Mouse (Mus musculus): ENCODE measurements around the gene Oasl1. TPM values are rescaled to one million over a fixed set of nuclear protein-coding genes. Genes with fewer than 3 reads are reported as not detected.
A peak's percentile ranks its signal among the peaks of the same experiment; 100 is the strongest.
"Not testable (repeated sequence)": the region's sequence is repeated elsewhere in the genome, so short reads cannot be mapped to it uniquely, and the experiment has no call there.

Oasl1 gene
- total and polyA plus RNA-seq, 2 experiments from 2014 or later = 0.73 to 1.7 TPM

DNA sequence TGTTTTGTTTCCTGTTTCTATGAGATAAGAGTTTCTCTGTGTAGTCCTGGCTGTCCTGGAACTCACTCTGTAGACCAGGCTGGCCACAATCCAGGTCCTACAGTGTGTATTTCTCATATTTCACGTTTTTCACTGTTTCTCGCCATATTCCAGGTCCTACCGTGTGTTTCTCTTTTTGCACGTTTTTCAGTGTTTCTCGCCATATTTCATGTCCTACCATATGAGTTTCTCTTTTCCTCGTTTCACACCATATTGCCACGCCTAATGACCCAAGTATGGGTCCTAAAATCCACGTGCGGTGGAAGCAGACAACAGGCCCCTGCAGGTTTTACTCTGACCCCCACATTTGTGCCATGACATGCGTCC is 691 bp upstream of the Oasl1 start:
- no peak for TF ChIP-seq CTCF (IDR thresholded peaks at IDR 0.05; ENCODE audit: low read depth)
- WGBS = 66% methylated on average over 10 of the region's 10 CpGs
- H3K9ac ChIP-seq = no peak overlapping the region

DNA sequence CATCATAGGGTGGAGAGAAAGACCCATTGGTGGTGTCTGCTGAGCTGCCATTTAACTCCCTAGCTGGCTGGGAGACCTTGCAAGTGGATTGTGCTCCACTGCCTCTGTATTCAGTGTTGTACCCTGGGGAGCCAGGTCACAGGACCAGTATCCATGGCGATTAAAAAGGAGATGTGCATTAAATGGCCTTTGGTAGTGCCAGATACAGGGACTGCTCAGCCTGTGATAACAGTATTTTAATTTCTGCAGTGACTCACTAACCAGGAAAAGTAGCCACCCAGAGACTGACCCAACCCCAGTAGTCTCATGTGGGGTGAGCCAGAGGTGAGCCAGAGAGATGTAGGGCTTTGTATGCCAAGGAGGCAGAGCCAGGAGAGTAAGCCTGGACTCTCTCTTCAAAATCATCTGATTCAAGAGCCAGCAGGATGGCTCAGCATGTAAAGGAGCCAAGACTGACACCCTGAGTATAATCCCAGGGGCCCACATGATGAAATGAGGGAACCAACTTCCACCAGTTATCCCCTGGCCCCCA is 3.2 kb downstream of the Oasl1 start:
- WGBS = 61% methylated on average over 1 of the region's 1 CpGs
- DNase-seq (no peak), ATAC-seq (no peak)

More for the DNA sequence above, 691 bp upstream of the Oasl1 start:
- Histone ChIP-seq H3K4me1 (ENCODE audit: insufficient read depth) (no peaks in the 10 kb centered on the region), H3K27ac (ENCODE audit: low read depth, low read length) (no peak overlapping the region), H3K4me2 (ENCODE audit: low read depth) (no peak overlapping the region), H3K4me3 (ENCODE audit: low read depth, low read length) (no peak overlapping the region), H3K27me3 (ENCODE audit: insufficient read depth, low read length) (no peaks in the 10 kb centered on the region), H3K36me3 (ENCODE audit: insufficient read depth) (no peaks in the 10 kb centered on the region), H3K9me3 (ENCODE audit: low read length) (no peaks in the 10 kb centered on the region)
- no peak for DNase-seq
- no peak for ATAC-seq

DNA sequence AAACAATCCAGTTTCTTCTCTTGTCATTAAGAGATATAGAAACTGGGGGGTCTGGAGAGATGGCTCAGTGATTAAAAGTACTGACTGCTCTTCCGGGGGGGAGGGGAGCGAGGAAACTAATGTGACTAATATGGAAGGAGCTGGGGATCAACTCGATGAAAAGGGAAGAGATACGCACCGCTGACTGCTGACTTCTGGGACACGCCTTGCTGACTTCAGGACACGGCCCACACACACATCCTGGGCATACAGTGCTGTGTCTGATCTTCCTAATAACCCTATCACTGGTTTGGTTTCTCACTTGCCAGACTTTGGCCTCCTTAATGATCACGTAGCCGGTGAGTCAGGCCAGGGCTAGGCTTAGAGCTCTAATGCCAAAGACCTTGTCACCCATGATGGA is 3.7 kb downstream of the Oasl1 start:
- H3K9ac ChIP-seq = no peak overlapping the region
- no peaks in the 10 kb centered on the region for H3K9me3 ChIP-seq (ENCODE audit: low read length)
- no peak for TF ChIP-seq CTCF (IDR thresholded peaks at IDR 0.05; ENCODE audit: low read depth)
- no peaks in the 10 kb centered on the region for H3K4me1 ChIP-seq (ENCODE audit: insufficient read depth)
- no peaks in the 10 kb centered on the region for H3K27me3 ChIP-seq (ENCODE audit: insufficient read depth, low read length)
- H3K4me3 ChIP-seq (ENCODE audit: low read depth, low read length) = no peak overlapping the region
- H3K27ac ChIP-seq (ENCODE audit: low read depth, low read length) = no peak overlapping the region
- WGBS = 83% methylated on average over 9 of the region's 9 CpGs
- H3K36me3 ChIP-seq (ENCODE audit: insufficient read depth) = no peaks in the 10 kb centered on the region
- no peak overlapping the region for H3K4me2 ChIP-seq (ENCODE audit: low read depth)
- DNase-seq (no peak), ATAC-seq (no peak)

More for the DNA sequence above, 3.2 kb downstream of the Oasl1 start:
- H3K9ac ChIP-seq = no peak overlapping the region
- no peak overlapping the region for H3K27ac ChIP-seq (ENCODE audit: low read depth, low read length)
- H3K9me3 ChIP-seq (ENCODE audit: low read length) = no peaks in the 10 kb centered on the region
- H3K4me1 ChIP-seq (ENCODE audit: insufficient read depth) = no peaks in the 10 kb centered on the region
- no peak overlapping the region for H3K4me3 ChIP-seq (ENCODE audit: low read depth, low read length)
- TF ChIP-seq CTCF (IDR thresholded peaks at IDR 0.05; ENCODE audit: low read depth) = no peak
- no peak overlapping the region for H3K4me2 ChIP-seq (ENCODE audit: low read depth)
- H3K27me3 ChIP-seq (ENCODE audit: insufficient read depth, low read length) = no peaks in the 10 kb centered on the region
- no peaks in the 10 kb centered on the region for H3K36me3 ChIP-seq (ENCODE audit: insufficient read depth)

DNA sequence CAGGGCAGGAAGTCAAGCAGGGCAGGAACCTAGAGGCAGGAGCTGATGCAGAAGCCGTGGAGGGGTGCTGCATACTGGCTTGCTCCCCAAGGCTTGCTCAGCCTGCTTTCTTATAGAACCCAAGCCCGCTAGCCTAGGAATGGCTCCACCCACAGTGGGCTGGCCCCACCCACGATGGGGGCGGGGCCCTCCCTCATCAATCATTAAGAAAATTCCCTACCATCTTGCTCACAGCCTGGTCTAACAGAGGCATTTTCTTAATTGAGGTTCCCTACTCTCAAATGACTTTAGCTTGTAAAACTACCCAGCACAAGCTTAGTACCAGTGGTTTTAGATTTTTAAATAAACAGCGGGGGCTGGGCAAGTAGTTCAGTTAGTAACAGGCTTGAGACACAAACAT is 8.6 kb downstream of the Oasl1 start:
- Histone ChIP-seq H3K27ac (ENCODE audit: low read depth, low read length) (no peak overlapping the region), H3K27me3 (ENCODE audit: insufficient read depth, low read length) (no peaks in the 10 kb centered on the region), H3K4me3 (ENCODE audit: low read depth, low read length) (no peak overlapping the region), H3K4me1 (ENCODE audit: insufficient read depth) (no peaks in the 10 kb centered on the region), H3K4me2 (ENCODE audit: low read depth) (no peak overlapping the region), H3K9me3 (ENCODE audit: low read length) (no peaks in the 10 kb centered on the region), H3K9ac (no peak overlapping the region), H3K36me3 (ENCODE audit: insufficient read depth) (no peaks in the 10 kb centered on the region)
- WGBS = 63% methylated on average over 5 of the region's 5 CpGs
- DNase-seq (no peak), ATAC-seq (no peak)
- TF ChIP-seq CTCF (IDR thresholded peaks at IDR 0.05; ENCODE audit: low read depth) = no peak

DNA sequence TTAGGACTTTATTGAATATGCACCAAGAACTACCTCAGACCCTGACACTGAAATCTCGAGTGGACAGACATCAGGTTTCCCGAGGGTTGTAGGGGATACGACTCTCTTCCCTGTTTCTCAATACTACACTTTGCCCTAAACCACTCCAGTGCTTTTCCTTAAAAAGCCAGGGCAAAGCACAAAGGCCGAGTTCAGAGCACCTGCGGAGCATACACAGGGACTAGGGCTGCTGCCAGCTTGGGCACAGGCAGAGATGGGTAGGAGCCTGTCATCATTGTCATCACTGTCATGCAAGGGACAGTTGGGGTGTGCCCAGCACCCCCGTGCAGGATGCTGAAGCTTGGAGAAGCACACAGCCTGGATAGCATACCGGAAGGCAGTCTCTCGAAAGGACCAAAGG is 10.2 kb downstream of the Oasl1 start:
- Histone ChIP-seq H3K27me3 (ENCODE audit: insufficient read depth, low read length) (no peaks in the 10 kb centered on the region), H3K4me3 (ENCODE audit: low read depth, low read length) (no peak overlapping the region), H3K9me3 (ENCODE audit: low read length) (no peaks in the 10 kb centered on the region), H3K27ac (ENCODE audit: low read depth, low read length) (no peak overlapping the region), H3K9ac (no peak overlapping the region), H3K4me2 (ENCODE audit: low read depth) (no peak overlapping the region), H3K36me3 (ENCODE audit: insufficient read depth) (no peaks in the 10 kb centered on the region), H3K4me1 (ENCODE audit: insufficient read depth) (no peaks in the 10 kb centered on the region)
- WGBS = 85% methylated on average over 8 of the region's 8 CpGs
- DNase-seq = no peak
- no peak for ATAC-seq
- no peak for TF ChIP-seq CTCF (IDR thresholded peaks at IDR 0.05; ENCODE audit: low read depth)

DNA sequence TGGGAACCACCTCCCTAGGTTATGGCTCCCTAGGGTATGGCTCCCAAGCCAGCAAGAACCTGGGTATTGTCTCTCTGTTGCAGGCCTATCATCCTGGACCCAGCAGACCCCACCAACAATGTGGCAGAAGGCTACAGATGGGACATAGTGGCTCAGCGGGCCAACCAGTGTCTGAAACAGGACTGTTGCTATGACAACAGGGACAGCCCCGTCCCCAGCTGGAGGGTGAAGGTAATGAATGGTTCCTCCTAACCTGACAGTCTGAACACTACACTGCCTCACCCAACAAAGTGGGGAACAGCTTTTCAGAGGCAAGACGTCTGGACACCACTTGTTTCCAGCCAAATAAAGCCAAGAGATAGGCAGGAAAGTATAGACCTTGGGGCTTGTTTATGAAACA is 12.8 kb downstream of the Oasl1 start:
- Histone ChIP-seq H3K27ac (ENCODE audit: low read depth, low read length) (no peak overlapping the region), H3K9me3 (ENCODE audit: low read length) (no peaks in the 10 kb centered on the region; the same call in 1 of the 2 replicates), H3K27me3 (ENCODE audit: insufficient read depth, low read length) (no peaks in the 10 kb centered on the region), H3K4me2 (ENCODE audit: low read depth) (no peak overlapping the region), H3K4me1 (ENCODE audit: insufficient read depth) (no peaks in the 10 kb centered on the region), H3K4me3 (ENCODE audit: low read depth, low read length) (no peak overlapping the region), H3K9ac (no peak overlapping the region), H3K36me3 (ENCODE audit: insufficient read depth) (no peaks in the 10 kb centered on the region)
- 9% methylated on average over 3 of the region's 3 CpGs for WGBS
- DNase-seq (peak; percentile 28), ATAC-seq (0 out of 2 replicates have a peak, but pooled peaks have one; percentile 18)
- TF ChIP-seq CTCF (IDR thresholded peaks at IDR 0.05; ENCODE audit: low read depth) = no peak

DNA sequence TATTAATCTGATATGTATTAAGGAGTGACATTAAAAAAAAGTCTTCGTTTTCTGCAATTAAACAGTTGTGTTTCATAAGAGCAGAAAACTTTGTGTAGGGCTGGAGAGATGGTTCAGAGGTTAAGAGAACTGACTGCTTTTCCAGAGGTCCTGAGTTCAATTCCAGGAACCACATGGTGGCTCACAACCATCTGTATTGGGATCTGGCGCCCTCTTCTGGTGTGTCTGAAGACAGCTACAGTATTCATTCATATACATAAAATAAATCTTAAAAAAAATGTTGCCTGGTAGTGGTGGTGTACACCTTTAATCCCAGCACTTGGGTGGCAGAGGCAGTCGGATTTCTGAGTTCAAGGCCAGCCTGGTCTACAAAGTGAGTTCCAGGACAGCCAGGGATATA is 18.1 kb downstream of the Oasl1 start:
- H3K36me3 ChIP-seq (ENCODE audit: insufficient read depth); H3K27ac ChIP-seq (ENCODE audit: low read depth, low read length); H3K4me2 ChIP-seq (ENCODE audit: low read depth); H3K4me1 ChIP-seq (ENCODE audit: insufficient read depth); H3K27me3 ChIP-seq (ENCODE audit: insufficient read depth, low read length); H3K4me3 ChIP-seq (ENCODE audit: low read depth, low read length); H3K9ac ChIP-seq; ATAC-seq; H3K9me3 ChIP-seq (ENCODE audit: low read length); DNase-seq: not testable (repeated sequence)
- 57% methylated on average over 3 of the region's 3 CpGs for WGBS

Measured in forebrain, postnatal 0 days (tissue).